Mouse (Mus musculus) midbrain, embryonic 15.5 days (tissue): Measurements from ENCODE around the gene Minos1. TPM values are rescaled to one million over a fixed set of nuclear protein-coding genes. Genes with fewer than 3 reads are reported as not detected.

Experiments used
- ATAC-seq: fragments of 200-750 bp; cut with Nextera tagmentation; replicated peaks from 2 replicates; pipeline ENCODE4 v1.8.0; 2017; ENCODE audit warnings: moderate TSS enrichment
- H3K27ac ChIP-seq: fragments of 300-500 bp; sonication (generic); 2 replicates; pipeline ENCODE4 v1.5.1; 2015; ENCODE audit warnings: mild to moderate bottlenecking, inconsistent platforms
- H3K27me3 ChIP-seq: fragments of 300-500 bp; sonication (generic); replicated peaks from 2 replicates; pipeline ENCODE4 v1.6.1; 2015; ENCODE audit warnings: inconsistent platforms
- H3K36me3 ChIP-seq: fragments of 300-500 bp; sonication (generic); replicated peaks from 2 replicates; pipeline ENCODE4 v1.6.1; 2015; ENCODE audit warnings: inconsistent platforms
- H3K4me1 ChIP-seq: fragments of 300-500 bp; sonication (generic); 2 replicates; pipeline ENCODE4 v1.6.1; 2015; ENCODE audit warnings: inconsistent platforms
- H3K4me2 ChIP-seq: fragments of 300-500 bp; sonication (generic); 2 replicates; pipeline ENCODE4 v1.6.1; 2015; ENCODE audit warnings: inconsistent platforms, mild to moderate bottlenecking, moderate library complexity
- H3K4me3 ChIP-seq: fragments of 300-500 bp; sonication (generic); 2 replicates; pipeline ENCODE4 v1.5.1; 2015; ENCODE audit warnings: mild to moderate bottlenecking, inconsistent platforms
- H3K9ac ChIP-seq: fragments of 300-500 bp; sonication (generic); 2 replicates; pipeline ENCODE4 v1.6.1; 2015; ENCODE audit warnings: mild to moderate bottlenecking, inconsistent platforms
- H3K9me3 ChIP-seq: fragments of 300-500 bp; sonication (generic); 2 replicates; pipeline ENCODE4 v1.6.1; 2016; ENCODE audit warnings: inconsistent platforms
- WGBS: fragments of 180-500 bp; shearing (Covaris S2); methylation state at CpG from one replicate; pipeline ENCODE4 v1.1.7; 2015; ENCODE audit warnings: mixed read lengths; 5-methylcytosine and 5-hydroxymethylcytosine counted together
- polyA plus RNA-seq: library from polyadenylated mRNA; unstranded; fragments of >200 nt; fragmentation: Nextera tagmentation; extraction: Ambion mirVana; gene quantifications from 2 replicates; pipeline ENCODE4 v1.2.1, GENCODE M21; 2015

Gene Minos1
- polyA plus RNA-seq, 1 experiment from 2014 or later, result 323 TPM

GRCm38 (mm10) chr4:139136011-139136410, 5.1 kb upstream of the Minos1 start:
- Histone ChIP-seq H3K27ac (no peak overlapping the region), H3K4me3 (no peak overlapping the region), H3K4me1 (peaks cover 7% of the 10 kb centered on the region), H3K36me3 (no peaks in the 10 kb centered on the region), H3K27me3 (no peaks in the 10 kb centered on the region), H3K9me3 (no peaks in the 10 kb centered on the region), H3K9ac (no peak overlapping the region), H3K4me2 (no peak overlapping the region)
- ATAC-seq, result no peak
- 87% methylated on average over 2 of the region's 2 CpGs for WGBS

GRCm38 (mm10) chr4:139133109-139133508, 2.2 kb upstream of the Minos1 start:
- no peak for ATAC-seq
- no peaks in the 10 kb centered on the region for H3K36me3 ChIP-seq
- no peak overlapping the region for H3K27ac ChIP-seq
- 89% methylated on average over 5 of the region's 5 CpGs for WGBS
- peaks cover 27% of the 10 kb centered on the region for H3K4me1 ChIP-seq
- no peak overlapping the region for H3K9ac ChIP-seq
- H3K4me2 ChIP-seq, result no peak overlapping the region
- no peak overlapping the region for H3K4me3 ChIP-seq
- no peaks in the 10 kb centered on the region for H3K9me3 ChIP-seq
- no peaks in the 10 kb centered on the region for H3K27me3 ChIP-seq

GRCm38 (mm10) chr4:139131858-139132672, 1.2 kb upstream of the Minos1 start:
- Histone ChIP-seq H3K4me1 (peaks cover 27% of the 10 kb centered on the region), H3K9me3 (no peaks in the 10 kb centered on the region), H3K4me3 (peak overlapping the region; percentile 98), H3K4me2 (peak overlapping the region; percentile 43), H3K27me3 (no peaks in the 10 kb centered on the region), H3K36me3 (no peaks in the 10 kb centered on the region), H3K9ac (no peak overlapping the region), H3K27ac (0 out of 2 replicates have a peak overlapping the region, but pooled peaks have one; percentile 0)
- ATAC-seq, result no peak
- WGBS, result 86% methylated on average over 14 of the region's 14 CpGs

- H3K9me3 ChIP-seq, result no peaks in the 10 kb centered on the region
- peak overlapping the region; percentile 92 for H3K9ac ChIP-seq
- no peaks in the 10 kb centered on the region for H3K36me3 ChIP-seq
- peak overlapping the region; percentile 98 for H3K4me3 ChIP-seq
- ATAC-seq, result peak; percentile 7
- peak overlapping the region; percentile 89 for H3K27ac ChIP-seq
- peak overlapping the region; percentile 92 for H3K4me2 ChIP-seq
- WGBS, result 3% methylated on average over 57 of the region's 57 CpGs
- H3K27me3 ChIP-seq, result no peaks in the 10 kb centered on the region
- peaks cover 27% of the 10 kb centered on the region for H3K4me1 ChIP-seq
Measured at GRCm38 (mm10) chr4:139129806-139130700, 860 bp downstream of the Minos1 start.

GRCm38 (mm10) chr4:139126475-139126874, 4.4 kb downstream of the Minos1 start:
- no peak overlapping the region for H3K4me3 ChIP-seq
- no peak overlapping the region for H3K9ac ChIP-seq
- no peak for ATAC-seq
- no peaks in the 10 kb centered on the region for H3K9me3 ChIP-seq
- no peak overlapping the region for H3K4me2 ChIP-seq
- H3K27me3 ChIP-seq, result no peaks in the 10 kb centered on the region
- 95% methylated on average over 3 of the region's 3 CpGs for WGBS
- H3K4me1 ChIP-seq, result peaks cover 21% of the 10 kb centered on the region
- H3K27ac ChIP-seq, result no peak overlapping the region
- H3K36me3 ChIP-seq, result no peaks in the 10 kb centered on the region

GRCm38 (mm10) chr4:139124940-139125339, 6.0 kb downstream of the Minos1 start:
- WGBS, result 95% methylated on average over 6 of the region's 6 CpGs
- peaks cover 19% of the 10 kb centered on the region for H3K4me1 ChIP-seq

GRCm38 (mm10) chr4:139122557-139122956, 8.4 kb downstream of the Minos1 start:
- WGBS, result 98% methylated on average over 4 of the region's 4 CpGs
- Histone ChIP-seq H3K9ac (no peak overlapping the region), H3K27me3 (no peaks in the 10 kb centered on the region), H3K4me1 (no peaks in the 10 kb centered on the region), H3K4me3 (no peak overlapping the region), H3K27ac (no peak overlapping the region), H3K36me3 (no peaks in the 10 kb centered on the region), H3K9me3 (no peaks in the 10 kb centered on the region), H3K4me2 (no peak overlapping the region)
- no peak for ATAC-seq

More at GRCm38 (mm10) chr4:139124940-139125339, 6.0 kb downstream of the Minos1 start:
- no peaks in the 10 kb centered on the region for H3K36me3 ChIP-seq
- no peak overlapping the region for H3K9ac ChIP-seq
- H3K4me2 ChIP-seq, result no peak overlapping the region
- no peaks in the 10 kb centered on the region for H3K27me3 ChIP-seq
- no peak overlapping the region for H3K4me3 ChIP-seq
- no peak overlapping the region for H3K27ac ChIP-seq
- no peak for ATAC-seq
- no peaks in the 10 kb centered on the region for H3K9me3 ChIP-seq

GRCm38 (mm10) chr4:139120998-139121397, 9.9 kb downstream of the Minos1 start:
- H3K27me3 ChIP-seq, result no peaks in the 10 kb centered on the region
- no peak overlapping the region for H3K4me2 ChIP-seq
- H3K4me3 ChIP-seq, result no peak overlapping the region
- ATAC-seq, result no peak
- 84% methylated on average over 7 of the region's 7 CpGs for WGBS
- H3K4me1 ChIP-seq, result no peaks in the 10 kb centered on the region
- no peaks in the 10 kb centered on the region for H3K36me3 ChIP-seq
- H3K9ac ChIP-seq, result no peak overlapping the region
- H3K9me3 ChIP-seq, result no peaks in the 10 kb centered on the region
- H3K27ac ChIP-seq, result no peak overlapping the region

- ATAC-seq, result no peak
- Histone ChIP-seq H3K9me3 (no peaks in the 10 kb centered on the region), H3K27ac (no peak overlapping the region), H3K4me3 (no peak overlapping the region), H3K27me3 (no peaks in the 10 kb centered on the region), H3K36me3 (no peaks in the 10 kb centered on the region), H3K4me1 (no peaks in the 10 kb centered on the region), H3K9ac (no peak overlapping the region), H3K4me2 (no peak overlapping the region)
- WGBS, result 89% methylated on average over 4 of the region's 4 CpGs
Measured at GRCm38 (mm10) chr4:139120281-139120814, 10.6 kb downstream of the Minos1 start.

GRCm38 (mm10) chr4:139116356-139117063, 14.4 kb downstream of the Minos1 start:
- WGBS, result 90% methylated on average over 3 of the region's 3 CpGs
- no peak for ATAC-seq

GRCm38 (mm10) chr4:139115721-139116120, 15.2 kb downstream of the Minos1 start:
- Histone ChIP-seq H3K36me3 (no peaks in the 10 kb centered on the region), H3K4me3 (no peak overlapping the region)
- WGBS, result 93% methylated on average over 5 of the region's 5 CpGs

More at GRCm38 (mm10) chr4:139116356-139117063, 14.4 kb downstream of the Minos1 start:
- no peak overlapping the region for H3K4me3 ChIP-seq
- H3K27me3 ChIP-seq, result no peaks in the 10 kb centered on the region
- no peak overlapping the region for H3K4me2 ChIP-seq
- H3K9ac ChIP-seq, result no peak overlapping the region
- no peaks in the 10 kb centered on the region for H3K36me3 ChIP-seq
- no peaks in the 10 kb centered on the region for H3K9me3 ChIP-seq
- H3K4me1 ChIP-seq, result peaks cover 8% of the 10 kb centered on the region
- no peak overlapping the region for H3K27ac ChIP-seq

More at GRCm38 (mm10) chr4:139115721-139116120, 15.2 kb downstream of the Minos1 start:
- no peak overlapping the region for H3K27ac ChIP-seq
- no peak overlapping the region for H3K9ac ChIP-seq
- no peaks in the 10 kb centered on the region for H3K27me3 ChIP-seq
- peaks cover 16% of the 10 kb centered on the region for H3K4me1 ChIP-seq
- no peaks in the 10 kb centered on the region for H3K9me3 ChIP-seq
- no peak for ATAC-seq
- no peak overlapping the region for H3K4me2 ChIP-seq
